Mouse (Mus musculus): ENCODE results near the gene Kcnip3.

Kcnip3 gene

GRCm38 (mm10) chr2:127517081-127517480 is 4.8 kb downstream of the Kcnip3 start:
- DNase-seq (ENCODE audit: low spot score), result no peak

DNA sequence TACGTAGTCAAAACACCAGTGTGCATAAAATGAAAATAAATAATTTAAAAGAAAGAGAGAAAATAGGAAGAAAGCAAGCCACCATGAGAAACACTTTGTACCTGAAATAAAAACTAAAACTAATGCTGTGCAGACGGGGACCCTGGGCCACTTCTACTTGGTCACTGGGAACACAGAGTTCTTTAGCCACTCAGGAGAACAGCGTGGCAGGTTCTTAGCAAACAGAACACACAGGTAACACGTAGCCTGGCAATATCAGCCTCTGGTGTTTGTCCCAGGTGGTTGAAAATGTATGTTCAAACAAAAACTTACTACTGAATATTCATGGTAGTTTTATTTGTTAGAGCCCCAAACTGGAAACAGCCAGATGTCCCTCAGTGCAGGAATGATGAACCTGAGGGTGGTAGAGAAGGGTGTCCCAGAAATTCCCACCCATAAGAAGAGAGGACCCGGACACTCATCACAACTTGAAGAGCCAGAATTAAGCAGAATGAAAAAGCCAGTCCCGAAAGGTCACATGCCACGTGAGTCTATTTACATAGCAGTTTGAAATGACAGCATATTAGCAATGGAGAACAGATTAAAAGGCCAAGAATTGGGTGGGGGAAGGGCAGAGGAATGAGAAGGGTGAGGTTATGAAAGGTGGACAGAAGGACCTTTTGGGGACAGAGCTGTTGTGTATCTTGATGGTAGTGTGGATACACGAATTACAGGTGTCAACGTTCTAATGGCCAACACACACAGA is 7.3 kb downstream of the Kcnip3 start:
- DNase-seq (ENCODE audit: low spot score), result no peak

DNA sequence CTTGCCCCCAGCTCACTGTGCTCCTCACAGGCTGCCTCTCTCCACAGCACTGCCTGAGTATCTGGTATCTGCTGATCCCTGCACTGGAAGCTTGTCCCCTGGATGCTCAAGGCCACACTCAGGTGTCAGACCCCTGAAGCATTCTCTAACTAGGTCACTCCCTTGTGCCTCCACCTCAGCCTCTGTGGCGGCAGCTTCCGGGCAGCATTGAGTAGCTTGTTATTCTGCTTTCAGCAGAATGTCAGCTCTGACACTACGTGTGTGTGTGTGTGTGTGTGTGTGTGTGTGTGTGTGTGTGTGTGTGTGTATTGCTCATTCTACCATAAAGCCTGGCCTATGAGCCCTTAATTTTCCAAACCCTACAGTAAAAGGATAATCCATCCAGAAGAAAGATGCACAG is 8.7 kb downstream of the Kcnip3 start:
- no peak for DNase-seq (ENCODE audit: low spot score)

DNA sequence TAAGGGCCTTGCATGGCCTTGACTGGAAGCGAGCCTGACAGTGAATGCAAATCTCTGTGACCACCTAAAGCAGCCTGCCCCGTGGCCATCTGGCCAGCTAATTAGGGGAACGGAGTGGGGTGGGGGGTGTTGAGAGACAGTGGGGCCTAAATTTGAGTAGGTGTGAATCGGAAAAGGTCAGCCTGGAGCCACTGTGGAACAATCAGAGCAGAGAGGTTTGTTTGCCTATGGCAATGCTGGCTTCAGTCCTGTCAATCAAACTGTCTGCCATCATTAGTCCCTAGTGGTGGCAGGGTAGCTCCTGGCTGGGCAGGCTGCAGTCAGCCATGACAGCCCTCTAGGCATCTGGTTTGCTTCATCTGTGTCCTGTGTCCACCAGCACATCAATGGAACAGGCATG is 10.5 kb downstream of the Kcnip3 start:
- no peak for DNase-seq (ENCODE audit: low spot score)

DNA sequence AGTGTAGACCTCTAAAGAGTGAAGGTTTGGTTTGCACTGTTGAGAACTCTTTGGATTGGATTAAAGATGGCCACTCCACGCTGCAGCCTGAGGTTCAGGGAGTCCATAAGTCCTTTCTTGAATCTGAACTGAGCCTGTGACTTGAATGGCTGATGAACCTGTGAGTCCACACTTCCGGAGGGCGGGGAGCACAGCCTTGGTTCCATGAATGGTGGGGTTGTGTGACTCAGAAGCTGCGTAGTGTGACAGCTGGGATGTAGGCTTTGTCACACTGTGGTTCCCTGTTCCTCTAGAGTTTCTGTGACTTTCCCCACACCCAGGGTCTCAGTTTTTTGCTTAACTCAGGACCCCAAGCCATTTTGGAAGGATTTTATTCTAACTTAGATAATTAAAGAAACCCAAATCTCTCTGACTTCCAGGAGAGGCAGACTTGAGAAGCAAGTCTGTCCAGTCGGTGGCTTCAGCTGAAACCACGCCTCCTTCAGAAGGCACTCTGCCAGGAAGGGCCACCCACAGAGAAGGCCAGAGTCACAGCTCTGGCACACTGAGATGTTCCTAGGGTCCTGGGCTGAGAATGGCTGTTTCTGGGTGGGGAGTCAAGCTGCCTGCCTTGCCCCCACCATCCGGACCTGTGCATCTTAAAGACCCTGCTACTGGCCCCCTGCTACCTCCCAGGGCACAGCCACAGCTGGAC is 13.8 kb downstream of the Kcnip3 start:
- no peak for DNase-seq (ENCODE audit: low spot score)

DNA sequence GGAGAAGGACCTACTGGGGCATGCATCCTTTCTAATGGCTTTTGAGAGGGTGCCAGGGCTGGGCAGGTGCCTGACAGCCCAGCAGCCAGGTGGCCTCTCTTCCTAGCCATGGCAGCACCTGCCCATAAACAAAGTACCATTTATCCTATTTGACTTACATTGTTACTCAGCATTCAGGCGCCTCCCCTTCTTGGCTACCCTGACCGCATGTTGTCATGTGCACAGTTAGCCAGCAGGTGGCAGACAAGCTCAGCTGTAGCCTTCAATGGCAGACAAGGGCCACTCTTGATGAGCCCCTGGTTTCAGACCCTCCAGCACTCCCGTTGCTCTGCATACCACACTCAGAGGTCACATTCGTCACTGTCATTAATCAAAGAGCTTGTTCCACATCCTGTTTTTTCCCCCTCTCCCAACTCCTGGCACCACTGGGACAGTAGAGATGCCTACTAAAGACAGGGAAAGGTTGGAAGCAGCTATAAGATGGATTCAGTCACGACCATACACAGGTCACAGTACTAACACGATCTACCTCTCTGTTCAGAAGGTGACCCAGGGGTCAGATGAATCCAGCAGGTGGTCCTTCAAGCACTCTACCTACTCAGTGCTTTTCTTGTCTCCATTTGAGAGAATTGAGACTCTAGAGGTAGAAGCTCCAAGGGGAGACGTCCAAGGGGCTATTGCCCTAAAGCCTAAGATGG is 14.7 kb downstream of the Kcnip3 start:
- DNase-seq (ENCODE audit: low spot score), result peak; percentile 62

DNA sequence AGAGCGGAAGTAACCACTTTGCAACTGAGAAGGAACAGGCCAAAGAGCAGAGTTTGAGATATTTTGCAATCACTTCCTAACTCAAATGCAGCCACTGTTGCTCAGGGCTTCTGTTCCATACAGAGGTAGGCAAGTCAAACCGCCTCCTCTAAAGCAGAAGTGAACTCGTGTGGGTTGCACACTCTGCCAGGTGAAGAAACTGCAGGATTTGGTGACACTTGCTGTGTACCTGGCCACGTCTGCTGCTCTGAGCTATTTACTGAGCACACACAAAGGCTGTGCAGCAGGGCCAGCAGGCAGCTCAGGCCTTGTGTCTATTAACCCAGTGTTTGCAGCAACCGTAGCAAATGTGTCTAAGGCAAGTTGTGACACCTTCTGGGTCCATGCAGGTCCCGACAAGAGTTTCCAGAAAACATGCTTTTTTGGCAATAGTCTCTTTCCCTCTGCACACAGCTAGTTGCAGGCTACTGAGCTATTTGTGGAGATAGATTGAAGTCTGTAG is 15.7 kb downstream of the Kcnip3 start:
- DNase-seq (ENCODE audit: low spot score), result no peak

DNA sequence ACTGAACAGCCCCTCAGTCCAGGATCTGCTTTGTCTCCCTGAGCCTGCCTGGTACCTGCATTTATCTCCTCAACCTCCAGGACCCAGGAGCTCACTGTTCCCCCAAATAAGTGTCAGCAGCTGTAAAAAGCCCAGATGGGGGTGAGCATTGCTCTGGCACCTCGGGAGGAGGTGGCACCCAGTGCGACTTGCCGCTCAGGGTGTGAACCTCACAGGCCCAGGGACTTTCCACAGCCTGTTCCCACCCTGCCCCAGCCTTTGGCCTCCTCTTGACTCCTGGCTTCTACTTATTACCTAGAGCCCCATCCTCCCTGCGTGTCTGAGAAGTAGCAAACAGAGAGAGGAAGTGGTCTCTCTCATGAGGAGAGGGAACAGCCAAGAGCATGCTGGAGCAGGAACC is 16.7 kb downstream of the Kcnip3 start:
- no peak for DNase-seq (ENCODE audit: low spot score)

GRCm38 (mm10) chr2:127503751-127504549 is 17.9 kb downstream of the Kcnip3 start:
- DNase-seq (ENCODE audit: low spot score), result no peak

- no peak for DNase-seq (ENCODE audit: low spot score)
These were observed 20.8 kb downstream of the Kcnip3 start for GRCm38 (mm10) chr2:127501061-127501460.

DNA sequence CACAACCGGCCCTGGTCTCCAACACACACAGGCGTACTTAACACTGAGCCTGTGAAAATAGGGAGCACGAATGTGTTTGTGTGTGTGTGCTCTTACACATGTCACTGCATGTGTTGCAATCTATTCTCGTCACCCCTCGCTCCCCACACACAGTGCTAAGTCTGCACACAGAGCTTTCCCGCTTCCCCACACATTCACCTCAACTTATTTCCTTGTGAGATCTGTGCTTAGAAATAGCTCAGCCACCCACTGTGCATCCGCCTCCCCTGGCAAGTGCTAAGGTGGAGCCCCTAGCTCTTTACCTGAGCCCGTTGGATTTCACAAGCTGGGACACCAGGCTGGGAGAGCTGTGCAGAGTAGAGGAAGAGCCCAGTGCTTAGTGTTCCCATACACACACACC is 23.1 kb downstream of the Kcnip3 start:
- no peak for DNase-seq (ENCODE audit: low spot score)

- no peak for DNase-seq (ENCODE audit: low spot score)
These were observed 25.6 kb downstream of the Kcnip3 start for GRCm38 (mm10) chr2:127496321-127496720.

GRCm38 (mm10) chr2:127484476-127485170 is 37.3 kb downstream of the Kcnip3 start:
- DNase-seq (ENCODE audit: low spot score), result no peak

DNA sequence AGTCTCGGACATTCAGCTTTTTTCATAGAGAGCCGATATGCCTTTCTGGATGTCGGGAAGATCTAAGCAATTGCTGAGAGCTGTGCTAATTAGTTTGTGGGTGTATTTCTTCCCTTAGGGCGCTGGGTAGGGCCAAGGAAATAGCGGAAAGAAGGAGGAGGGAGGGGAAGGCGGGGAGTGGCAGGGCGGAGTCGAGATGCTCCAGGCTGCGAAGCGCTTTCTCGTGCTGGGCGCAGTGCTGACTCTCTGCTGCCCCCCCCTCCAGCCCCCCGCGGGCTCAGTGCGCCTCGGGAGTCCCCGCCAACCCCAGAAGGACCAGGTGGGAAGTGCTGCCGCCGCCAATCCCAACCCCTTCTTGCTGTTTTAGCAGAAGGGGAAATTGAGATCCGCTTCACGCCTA is 38.9 kb downstream of the Kcnip3 start:
- DNase-seq (ENCODE audit: low spot score), result no peak

GRCm38 (mm10) chr2:127482533-127482911 is 39.4 kb downstream of the Kcnip3 start:
- DNase-seq (ENCODE audit: low spot score), result peak; percentile 58

- peak; percentile 15 for DNase-seq (ENCODE audit: low spot score)
These were observed 39.9 kb downstream of the Kcnip3 start for GRCm38 (mm10) chr2:127481841-127482532.

GRCm38 (mm10) chr2:127479763-127480162 is 42.1 kb downstream of the Kcnip3 start:
- DNase-seq (ENCODE audit: low spot score), result no peak

GRCm38 (mm10) chr2:127479210-127479609 is 42.7 kb downstream of the Kcnip3 start:
- no peak for DNase-seq (ENCODE audit: low spot score)

DNA sequence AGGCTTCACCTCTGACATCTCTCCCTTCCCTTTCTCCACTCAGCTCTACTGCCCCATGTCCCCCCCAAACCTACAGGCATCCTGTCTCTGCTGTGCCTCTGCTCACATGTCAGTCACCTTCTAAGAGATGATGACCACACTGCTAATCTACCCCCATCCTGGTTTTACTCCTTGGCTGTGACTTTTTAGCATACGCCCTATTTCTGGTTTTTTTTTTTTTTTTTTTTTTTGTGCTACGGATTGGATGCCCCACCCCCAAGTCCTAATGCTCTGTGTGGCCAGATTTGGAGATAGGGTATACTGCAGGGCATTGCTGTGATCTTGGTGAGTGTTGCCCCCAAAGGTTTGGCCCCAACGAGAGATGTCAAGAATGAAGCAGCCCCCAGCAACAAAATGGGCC is 49.6 kb downstream of the Kcnip3 start:
- DNase-seq (ENCODE audit: low spot score), result no peak

DNA sequence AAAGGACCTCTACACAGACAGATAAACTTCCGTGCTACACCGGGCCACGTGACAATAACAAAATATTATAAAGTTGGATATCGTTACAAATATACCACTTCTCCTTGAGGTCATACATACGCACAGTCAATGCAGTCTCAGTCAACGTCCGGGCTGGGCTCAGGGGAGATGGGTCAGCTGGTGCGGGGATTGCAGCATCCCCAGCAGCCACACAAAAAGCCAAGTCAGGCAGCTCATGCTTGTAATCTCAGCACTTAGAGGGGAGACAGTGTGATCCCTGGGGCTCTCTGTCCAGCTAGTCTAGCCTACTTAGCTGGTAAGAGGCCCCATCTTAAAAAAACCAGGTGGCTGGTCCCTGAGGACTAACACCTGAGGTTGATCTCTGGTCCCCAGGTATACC is 50.6 kb downstream of the Kcnip3 start:
- DNase-seq (ENCODE audit: low spot score), result no peak

DNA sequence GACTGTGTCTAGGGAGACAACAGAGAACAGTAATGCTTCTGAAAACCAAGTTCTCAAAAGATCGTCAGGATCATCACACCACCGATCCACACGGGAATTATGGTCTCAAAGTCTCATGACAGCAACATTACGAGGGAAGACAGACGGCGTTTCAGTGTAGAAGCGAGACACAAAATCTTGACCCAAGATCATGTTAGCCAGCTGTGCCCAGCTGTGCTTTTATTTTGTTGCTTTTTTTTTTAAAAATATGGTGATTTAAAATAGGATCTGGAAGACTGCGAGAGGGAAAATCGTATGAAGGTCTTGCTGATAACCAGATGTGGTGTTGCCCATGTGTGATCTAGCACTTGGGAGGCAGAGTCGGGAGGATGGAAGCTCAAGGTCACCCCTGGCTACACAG is 51.2 kb downstream of the Kcnip3 start:
- DNase-seq (ENCODE audit: low spot score), result no peak

All from ovary, postnatal 10 days (tissue).